Mouse (Mus musculus): Measurements from ENCODE around the gene Cbx6. TPM values are rescaled to one million over a fixed set of nuclear protein-coding genes. Genes with fewer than 3 reads are reported as not detected.

Gene Cbx6
- polyA plus RNA-seq (2012): 9.0 and 10.4 TPM in 2 replicates

- no peak for TF ChIP-seq GATA1 (IDR thresholded peaks at IDR 0.05; ENCODE audit: low read length)
These were observed at the start of gene Cbx6, which contains the start of gene Npcd for GRCm38 (mm10) chr15:79834130-79834880. TSS of gene Cbx6 (minus strand) at chr15:79834688. TSS of gene Npcd (minus strand) at chr15:79834237.

GRCm38 (mm10) chr15:79883352-79883822 lies 48.9 kb upstream of the Cbx6 start:
- no peak for TF ChIP-seq GATA1 (IDR thresholded peaks at IDR 0.05; ENCODE audit: low read length)

- TF ChIP-seq GATA1 (IDR thresholded peaks at IDR 0.05; ENCODE audit: low read length): no peak
These were observed 48.3 kb upstream of the Cbx6 start for GRCm38 (mm10) chr15:79882623-79883267.

- no peak for TF ChIP-seq GATA1 (IDR thresholded peaks at IDR 0.05; ENCODE audit: low read length)
These were observed 46.0 kb upstream of the Cbx6 start for GRCm38 (mm10) chr15:79880477-79880876.

- TF ChIP-seq GATA1 (IDR thresholded peaks at IDR 0.05; ENCODE audit: low read length): no peak
These were observed 44.8 kb upstream of the Cbx6 start for GRCm38 (mm10) chr15:79879319-79879718.

- TF ChIP-seq GATA1 (IDR thresholded peaks at IDR 0.05; ENCODE audit: low read length): no peak
These were observed 44.2 kb upstream of the Cbx6 start for GRCm38 (mm10) chr15:79878725-79879136.

- no peak for TF ChIP-seq GATA1 (IDR thresholded peaks at IDR 0.05; ENCODE audit: low read length)
These were observed 40.9 kb upstream of the Cbx6 start for GRCm38 (mm10) chr15:79875261-79875995.

GRCm38 (mm10) chr15:79873995-79874394 lies 39.5 kb upstream of the Cbx6 start:
- TF ChIP-seq GATA1 (IDR thresholded peaks at IDR 0.05; ENCODE audit: low read length): no peak

GRCm38 (mm10) chr15:79873545-79873944 lies 39.1 kb upstream of the Cbx6 start:
- no peak for TF ChIP-seq GATA1 (IDR thresholded peaks at IDR 0.05; ENCODE audit: low read length)

GRCm38 (mm10) chr15:79867260-79868002 lies 32.9 kb upstream of the Cbx6 start:
- TF ChIP-seq GATA1 (IDR thresholded peaks at IDR 0.05; ENCODE audit: low read length): no peak

GRCm38 (mm10) chr15:79859821-79860220 lies 25.3 kb upstream of the Cbx6 start:
- TF ChIP-seq GATA1 (IDR thresholded peaks at IDR 0.05; ENCODE audit: low read length): no peak

GRCm38 (mm10) chr15:79858979-79859378 lies 24.5 kb upstream of the Cbx6 start:
- TF ChIP-seq GATA1 (IDR thresholded peaks at IDR 0.05; ENCODE audit: low read length): no peak

- no peak for TF ChIP-seq GATA1 (IDR thresholded peaks at IDR 0.05; ENCODE audit: low read length)
These were observed 15.7 kb upstream of the Cbx6 start for GRCm38 (mm10) chr15:79850143-79850542.

GRCm38 (mm10) chr15:79847100-79847499 lies 12.6 kb upstream of the Cbx6 start:
- TF ChIP-seq GATA1 (IDR thresholded peaks at IDR 0.05; ENCODE audit: low read length): no peak

GRCm38 (mm10) chr15:79845986-79846385 lies 11.5 kb upstream of the Cbx6 start:
- no peak for TF ChIP-seq GATA1 (IDR thresholded peaks at IDR 0.05; ENCODE audit: low read length)
